Mouse (Mus musculus): ENCODE data around the gene Rapgef3. TPM values are rescaled to one million over a fixed set of nuclear protein-coding genes. Genes with fewer than 3 reads are reported as not detected.

Gene Rapgef3
- polyA plus RNA-seq, 1 experiment, result 6.6 TPM

DNA sequence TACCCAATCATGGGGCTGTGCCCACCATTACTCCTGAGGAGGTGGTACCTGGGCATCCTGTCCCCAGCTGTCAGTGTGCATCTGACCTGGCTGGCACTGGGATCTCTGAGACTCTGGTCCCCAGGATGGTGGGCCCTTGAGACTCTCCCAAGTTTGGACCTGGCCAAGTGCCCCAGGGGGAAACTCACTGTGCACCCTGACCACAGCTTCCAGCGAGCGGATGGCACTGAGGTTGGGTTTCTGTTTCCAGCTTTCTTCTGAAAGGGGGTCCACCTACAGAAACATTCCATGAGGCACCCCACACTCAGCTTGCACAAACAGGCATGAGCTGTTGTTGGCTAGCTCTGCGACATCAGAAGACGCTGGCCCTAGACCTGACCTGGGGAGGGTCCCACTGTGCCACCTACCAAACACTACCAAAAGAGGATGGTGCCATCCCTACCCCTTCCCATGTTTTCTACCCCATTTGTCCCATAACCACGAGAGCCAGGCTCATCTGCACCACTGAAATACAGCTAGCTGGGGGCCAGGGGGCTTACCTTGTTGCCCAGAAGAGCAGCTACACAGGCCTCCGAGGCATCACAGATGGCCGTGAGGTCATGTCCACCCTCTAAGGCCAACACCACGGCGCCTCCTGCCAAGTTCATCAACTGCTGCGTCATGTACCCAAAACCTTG is 27.9 kb upstream of the Rapgef3 start:
- Histone ChIP-seq H3K4me3 (ENCODE audit: insufficient read depth, low read length) (no peak overlapping the region), H3K4me1 (ENCODE audit: control insufficient read depth, insufficient read depth, low read length) (no peaks in the 10 kb centered on the region), H3K27ac (ENCODE audit: insufficient read depth, low read length) (no peak overlapping the region)
- TF ChIP-seq POLR2A (IDR thresholded peaks at IDR 0.05; ENCODE audit: low read depth, low read length) (no peak), CTCF (IDR thresholded peaks at IDR 0.05; ENCODE audit: borderline replicate concordance, insufficient read depth, low read length) (no peak)

- Histone ChIP-seq H3K4me1 (ENCODE audit: control insufficient read depth, insufficient read depth, low read length) (no peaks in the 10 kb centered on the region), H3K4me3 (ENCODE audit: insufficient read depth, low read length) (no peak overlapping the region), H3K27ac (ENCODE audit: insufficient read depth, low read length) (no peak overlapping the region)
- TF ChIP-seq CTCF (IDR thresholded peaks at IDR 0.05; ENCODE audit: borderline replicate concordance, insufficient read depth, low read length) (0 out of 2 replicates have a peak, but pooled peaks have one; percentile 13), POLR2A (IDR thresholded peaks at IDR 0.05; ENCODE audit: low read depth, low read length) (no peak)
Measured at GRCm38 (mm10) chr15:97794268-97794667, 26.5 kb upstream of the Rapgef3 start.

GRCm38 (mm10) chr15:97793386-97794153 is 25.8 kb upstream of the Rapgef3 start:
- TF ChIP-seq POLR2A (IDR thresholded peaks at IDR 0.05; ENCODE audit: low read depth, low read length) (no peak), CTCF (IDR thresholded peaks at IDR 0.05; ENCODE audit: borderline replicate concordance, insufficient read depth, low read length) (no peak)
- no peaks in the 10 kb centered on the region for H3K4me1 ChIP-seq (ENCODE audit: control insufficient read depth, insufficient read depth, low read length)
- no peak overlapping the region for H3K27ac ChIP-seq (ENCODE audit: insufficient read depth, low read length)
- no peak overlapping the region for H3K4me3 ChIP-seq (ENCODE audit: insufficient read depth, low read length)

GRCm38 (mm10) chr15:97791126-97791700 is 23.4 kb upstream of the Rapgef3 start:
- no peak overlapping the region for H3K27ac ChIP-seq (ENCODE audit: insufficient read depth, low read length)
- H3K4me3 ChIP-seq (ENCODE audit: insufficient read depth, low read length), result no peak overlapping the region
- TF ChIP-seq POLR2A (IDR thresholded peaks at IDR 0.05; ENCODE audit: low read depth, low read length) (no peak), CTCF (IDR thresholded peaks at IDR 0.05; ENCODE audit: borderline replicate concordance, insufficient read depth, low read length) (no peak)
- H3K4me1 ChIP-seq (ENCODE audit: control insufficient read depth, insufficient read depth, low read length), result no peaks in the 10 kb centered on the region; the same call in 1 of the 2 replicates

DNA sequence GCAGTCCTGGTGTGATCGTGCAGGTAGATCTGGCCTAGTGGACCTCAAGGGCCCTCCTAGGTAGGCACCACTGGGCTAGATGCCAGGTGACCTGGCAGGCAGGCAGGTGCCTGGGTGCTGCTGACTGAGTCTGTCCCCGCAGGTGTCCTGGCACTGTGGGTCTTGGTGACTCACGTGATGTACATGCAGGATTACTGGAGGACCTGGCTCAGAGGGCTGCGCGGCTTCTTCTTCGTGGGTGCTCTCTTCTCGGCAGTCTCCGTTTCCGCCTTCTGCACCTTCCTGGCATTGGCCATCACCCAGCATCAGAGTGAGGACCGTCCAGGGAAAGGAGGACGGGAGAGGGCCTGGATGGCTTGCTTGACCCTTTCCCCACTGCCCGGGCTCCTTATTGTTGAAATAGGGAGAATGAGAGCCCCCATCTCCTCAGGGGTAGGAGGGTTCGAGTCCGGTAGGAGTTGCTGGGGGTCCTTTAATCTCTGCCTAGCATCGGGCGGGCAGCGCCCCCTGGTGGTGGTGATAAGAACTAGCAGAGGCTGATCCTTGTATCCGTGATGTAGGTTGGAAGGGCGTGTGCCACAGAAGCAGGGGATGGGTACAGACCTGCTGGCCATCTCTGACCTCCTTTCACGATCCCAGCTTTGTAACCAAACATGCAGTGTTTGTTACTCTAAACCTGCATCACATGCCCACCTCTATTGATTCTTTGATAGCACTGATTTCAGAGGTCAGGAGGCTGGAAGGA is 22.2 kb upstream of the Rapgef3 start:
- no peak overlapping the region for H3K27ac ChIP-seq (ENCODE audit: insufficient read depth, low read length)
- no peak overlapping the region for H3K4me3 ChIP-seq (ENCODE audit: insufficient read depth, low read length)
- no peaks in the 10 kb centered on the region; the same call in 1 of the 2 replicates for H3K4me1 ChIP-seq (ENCODE audit: control insufficient read depth, insufficient read depth, low read length)
- TF ChIP-seq POLR2A (IDR thresholded peaks at IDR 0.05; ENCODE audit: low read depth, low read length) (no peak), CTCF (IDR thresholded peaks at IDR 0.05; ENCODE audit: borderline replicate concordance, insufficient read depth, low read length) (peak; percentile 69)

DNA sequence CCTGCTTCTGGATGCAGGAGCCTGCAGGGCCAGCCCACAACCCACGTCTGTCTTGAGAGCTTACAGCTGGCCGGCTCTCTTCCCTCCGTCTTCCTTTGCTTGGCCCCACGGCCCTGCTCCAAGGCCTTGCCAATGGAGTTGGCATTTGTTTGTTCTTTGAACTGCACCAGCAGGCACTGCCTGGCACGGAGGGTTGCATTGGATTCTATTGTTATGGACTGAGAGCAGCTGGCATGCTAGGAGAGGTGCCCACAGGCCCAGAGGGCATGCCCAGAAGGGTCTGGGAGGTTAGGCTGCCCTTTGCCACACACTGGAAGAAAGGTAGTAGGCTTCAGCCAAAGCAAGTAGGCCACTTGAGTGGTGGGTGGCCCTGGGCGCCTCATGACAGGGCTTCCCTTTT is 21.0 kb upstream of the Rapgef3 start:
- TF ChIP-seq POLR2A (IDR thresholded peaks at IDR 0.05; ENCODE audit: low read depth, low read length) (no peak), CTCF (IDR thresholded peaks at IDR 0.05; ENCODE audit: borderline replicate concordance, insufficient read depth, low read length) (no peak)
- H3K27ac ChIP-seq (ENCODE audit: insufficient read depth, low read length), result no peak overlapping the region
- H3K4me3 ChIP-seq (ENCODE audit: insufficient read depth, low read length), result no peak overlapping the region
- H3K4me1 ChIP-seq (ENCODE audit: control insufficient read depth, insufficient read depth, low read length), result no peaks in the 10 kb centered on the region; the same call in 1 of the 2 replicates

DNA sequence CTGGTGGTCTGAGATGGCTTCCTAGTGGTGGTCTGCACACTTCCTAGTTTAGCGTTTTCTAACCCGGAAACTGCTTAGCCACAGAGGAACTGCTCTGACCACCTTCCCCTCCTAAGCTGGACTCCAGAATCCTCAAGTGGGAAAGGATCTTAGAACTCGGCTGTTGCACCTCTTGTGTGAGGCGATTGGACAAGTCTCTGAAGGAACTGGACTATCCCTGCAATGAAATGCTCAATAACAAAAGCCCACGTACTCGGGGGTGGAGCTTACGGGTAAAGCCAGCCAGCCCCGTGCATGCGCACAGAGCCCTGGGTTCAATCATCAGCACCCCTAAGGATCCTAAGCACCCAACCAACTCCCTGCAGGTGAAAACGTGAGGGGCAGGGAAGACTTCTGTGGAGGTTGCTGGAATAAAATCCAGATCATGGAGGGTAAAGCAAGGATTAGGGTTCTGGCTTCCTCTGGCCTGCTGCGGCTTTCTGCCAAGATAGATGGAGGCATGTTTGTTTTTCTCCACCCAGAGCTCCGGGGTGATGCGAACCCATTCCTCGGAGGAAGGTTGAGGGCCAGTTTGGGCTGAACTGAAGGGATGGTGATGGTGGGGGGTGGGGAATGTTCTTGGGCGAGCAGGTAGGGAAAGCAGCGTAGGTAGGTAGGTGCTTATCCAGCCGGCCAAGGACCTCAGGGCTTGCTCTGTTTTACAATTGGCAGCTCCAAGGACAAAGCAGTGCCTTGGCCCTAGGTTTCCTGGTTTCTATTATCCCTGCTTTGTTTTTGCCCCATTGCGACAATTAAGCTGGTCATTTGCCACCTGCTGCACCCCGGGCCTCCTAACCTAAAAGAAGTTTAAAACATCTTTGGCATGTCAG is 20.3 kb upstream of the Rapgef3 start:
- Histone ChIP-seq H3K4me3 (ENCODE audit: insufficient read depth, low read length) (no peak overlapping the region), H3K27ac (ENCODE audit: insufficient read depth, low read length) (peak overlapping the region; percentile 96), H3K4me1 (ENCODE audit: control insufficient read depth, insufficient read depth, low read length) (no peaks in the 10 kb centered on the region; the same call in 1 of the 2 replicates)
- 0 out of 2 replicates have a peak, but pooled peaks have one; percentile 2 for TF ChIP-seq POLR2A (IDR thresholded peaks at IDR 0.05; ENCODE audit: low read depth, low read length)
- no peak for TF ChIP-seq CTCF (IDR thresholded peaks at IDR 0.05; ENCODE audit: borderline replicate concordance, insufficient read depth, low read length)

DNA sequence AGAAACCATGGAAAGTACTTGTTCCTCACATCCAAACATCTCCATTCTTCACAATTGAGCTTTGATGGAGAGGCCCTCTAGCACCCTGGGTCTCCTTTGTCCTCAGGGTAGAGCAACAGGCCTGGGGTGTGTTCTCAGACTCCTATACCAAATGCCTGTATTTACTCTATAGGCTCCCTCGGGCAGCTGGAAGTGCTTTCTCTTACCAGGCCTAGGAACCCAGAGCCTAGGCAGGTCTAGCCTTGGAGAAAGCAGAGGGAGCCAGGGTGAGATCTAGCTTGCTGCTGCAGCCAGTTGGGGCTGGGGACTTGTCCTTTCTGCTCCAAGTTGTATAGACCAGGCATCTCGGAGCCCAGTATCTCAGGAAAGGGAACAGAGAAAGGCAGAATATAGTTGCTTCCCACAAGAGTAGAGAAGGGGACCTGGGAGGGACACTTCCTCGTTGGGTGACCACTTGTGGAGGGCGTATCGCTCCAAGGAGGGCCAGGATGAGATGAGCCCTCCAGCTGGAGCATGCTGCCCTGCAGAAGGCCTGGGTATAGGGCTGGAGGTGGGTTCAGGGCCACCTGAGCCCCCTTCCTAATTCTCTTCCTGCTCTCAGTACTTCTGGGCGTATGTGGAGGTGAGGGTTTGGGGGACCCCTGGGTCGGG is 19.5 kb upstream of the Rapgef3 start:
- TF ChIP-seq CTCF (IDR thresholded peaks at IDR 0.05; ENCODE audit: borderline replicate concordance, insufficient read depth, low read length) (no peak), POLR2A (IDR thresholded peaks at IDR 0.05; ENCODE audit: low read depth, low read length) (0 out of 2 replicates have a peak, but pooled peaks have one; percentile 23)
- Histone ChIP-seq H3K4me3 (ENCODE audit: insufficient read depth, low read length) (no peak overlapping the region), H3K4me1 (ENCODE audit: control insufficient read depth, insufficient read depth, low read length) (no peaks in the 10 kb centered on the region; the same call in 1 of the 2 replicates), H3K27ac (ENCODE audit: insufficient read depth, low read length) (peak overlapping the region; percentile 96)

All from embryonic fibroblast, embryonic 13.5 days (primary cell).